9 mouse cellular contexts compared by ENCODE assay signal in genomic region chr2:166780980-166781578, GRCm38 (mm10). TPM values are rescaled to one million over a fixed set of nuclear protein-coding genes. Genes with fewer than 3 reads are reported as not detected.
DNase-seq lines count a peak whose midpoint lies in the region; ATAC-seq and TF ChIP-seq lines count a peak whose summit lies in the region.
"Had no signal": no experiment of that assay in that cellular context is flagged by ENCODE, and none has a peak within 500 bp of the region (broad histone marks: within the 10 kb centered on the region; RNA-seq: fewer than 3 reads in every experiment).

No protein-coding gene starts in this region.

- ATAC-seq in forebrain, postnatal 0 days = peak; percentile 49
- ATAC-seq in hindbrain, postnatal 0 days = peak; percentile 19; the same call in 1 of the 2 replicates
- ATAC-seq in monocyte, adult 5-6 weeks (replicated peaks; ENCODE audit: insufficient number of reproducible peaks, low FRiP score, low TSS enrichment, poor library complexity, severe bottlenecking) = peak; percentile 74

- no peak overlapping the region for H3K4me2 ChIP-seq in forebrain, postnatal 0 days (ENCODE audit: low read depth)
- no peak overlapping the region for H3K4me2 ChIP-seq in hindbrain, postnatal 0 days (ENCODE audit: low read depth, low read length)
- H3K4me2 ChIP-seq: neural tube, embryonic 12.5 days had no signal

- no peaks in the 10 kb centered on the region for H3K36me3 ChIP-seq in forebrain, postnatal 0 days (ENCODE audit: insufficient read depth)
- H3K36me3 ChIP-seq in hindbrain, postnatal 0 days (ENCODE audit: insufficient read depth, low read length) = no peaks in the 10 kb centered on the region
- H3K36me3 ChIP-seq in splenic B cell, adult 2 months (ENCODE audit: control insufficient read depth, insufficient read depth, low read length, poor library complexity, severe bottlenecking) = no peaks in the 10 kb centered on the region
- H3K36me3 ChIP-seq: neural tube, embryonic 12.5 days had no signal

- no peak overlapping the region for H3K9ac ChIP-seq in forebrain, postnatal 0 days
- no peak overlapping the region for H3K9ac ChIP-seq in hindbrain, postnatal 0 days (replicated peaks; ENCODE audit: low read length)
- H3K9ac ChIP-seq: neural tube, embryonic 12.5 days had no signal

- WGBS in forebrain, postnatal 0 days = 11% methylated on average over 9 of the region's 9 CpGs
- 11% methylated on average over 9 of the region's 9 CpGs for WGBS in hindbrain, postnatal 0 days

- H3K4me1 ChIP-seq in forebrain, postnatal 0 days (ENCODE audit: insufficient read depth) = no peaks in the 10 kb centered on the region
- no peaks in the 10 kb centered on the region for H3K4me1 ChIP-seq in hindbrain, postnatal 0 days (ENCODE audit: insufficient read depth, low read length)

- TF ChIP-seq CTCF in forebrain, postnatal 0 days (IDR thresholded peaks at IDR 0.05; ENCODE audit: low read depth) = peak; percentile 99
- peak; percentile 98 for TF ChIP-seq CTCF in hindbrain, postnatal 0 days (IDR thresholded peaks at IDR 0.05; ENCODE audit: low read depth)

- no peak overlapping the region for H3K4me3 ChIP-seq in forebrain, postnatal 0 days (ENCODE audit: low read depth, low read length)
- H3K4me3 ChIP-seq in hindbrain, postnatal 0 days (ENCODE audit: low read length) = no peak overlapping the region
- H3K4me3 ChIP-seq: neural tube, embryonic 12.5 days had no signal

- peak; percentile 82 for DNase-seq in layer of hippocampus, adult 11-12 months (ENCODE audit: low spot score)
- DNase-seq in layer of hippocampus, adult 9-11 months = no peak
- peak; percentile 69 to 83 for DNase-seq in cerebellum, adult 18-20 months
- DNase-seq in forebrain, postnatal 0 days = peak; percentile 85
- DNase-seq in hindbrain, postnatal 0 days (ENCODE audit: low spot score) = peak; percentile 82
- peak; percentile 80 to 82 for DNase-seq in left cerebral cortex, postnatal 25 days (ENCODE audit: low spot score in 2 of 2)
- DNase-seq in splenic B cell, adult 2 months (ENCODE audit: low read depth, low spot score) = peak; percentile 86

- intact Hi-C loops in left cerebral cortex, postnatal 25 days (cut with DNase I) = loop anchor here (1.0 to 10.0 kb wide), 4 partner anchors 54 to 696 kb away; partner anchors contain the start of gene Prex1

- no peaks in the 10 kb centered on the region for H3K9me3 ChIP-seq in forebrain, postnatal 0 days (ENCODE audit: low read length)
- no peaks in the 10 kb centered on the region for H3K9me3 ChIP-seq in hindbrain, postnatal 0 days (ENCODE audit: low read length)
- H3K9me3 ChIP-seq: neural tube, embryonic 12.5 days had no signal

- H3K27me3 ChIP-seq in forebrain, postnatal 0 days (ENCODE audit: insufficient read depth, low read length) = no peaks in the 10 kb centered on the region
- no peaks in the 10 kb centered on the region for H3K27me3 ChIP-seq in hindbrain, postnatal 0 days (ENCODE audit: insufficient read depth, low read length)
- H3K27me3 ChIP-seq in splenic B cell, adult 2 months (ENCODE audit: control insufficient read depth, insufficient read depth, low read length, poor library complexity, severe bottlenecking) = no peaks in the 10 kb centered on the region
- H3K27me3 ChIP-seq: neural tube, embryonic 12.5 days had no signal

- no peak overlapping the region for H3K27ac ChIP-seq in forebrain, postnatal 0 days (ENCODE audit: low read depth, low read length)
- H3K27ac ChIP-seq in hindbrain, postnatal 0 days = no peak overlapping the region
- H3K27ac ChIP-seq: neural tube, embryonic 12.5 days had no signal

RNA-seq across cellular contexts. Expression of gene Trp53rkb, which starts 11.3 kb away (rescaled TPM):
- total RNA-seq in forebrain, postnatal 0 days (2014; rRNA removed) = 13.2 and 15.2 TPM in 2 replicates
- 7.8 and 8.2 TPM in 2 replicates for polyA plus RNA-seq in forebrain, postnatal 0 days (2015; fragmentation: Nextera tagmentation; extraction: Ambion mirVana)
- total RNA-seq in hindbrain, postnatal 0 days (2014; rRNA removed) = 6.4 and 11.3 TPM in 2 replicates
- polyA plus RNA-seq in hindbrain, postnatal 0 days (2015; fragmentation: Nextera tagmentation; extraction: Ambion mirVana) = 7.2 and 9.5 TPM in 2 replicates
- total RNA-seq in left cerebral cortex, postnatal 25 days (2021) = 1 to 10 TPM; 7.2 to 7.7 TPM
- total RNA-seq in monocyte, adult 5-6 weeks (2017) = 1.6 to 13.4 TPM (median 3.3 TPM) in 3 replicates

RNA-seq across cellular contexts. Expression of gene Arfgef2, which starts 24.3 kb away (rescaled TPM):
- total RNA-seq in forebrain, postnatal 0 days (2014; rRNA removed) = 18.9 and 29.5 TPM in 2 replicates
- polyA plus RNA-seq in forebrain, postnatal 0 days (2015; fragmentation: Nextera tagmentation; extraction: Ambion mirVana) = 1.9 and 3.0 TPM in 2 replicates
- 23.4 and 26.3 TPM in 2 replicates for total RNA-seq in hindbrain, postnatal 0 days (2014; rRNA removed)
- polyA plus RNA-seq in hindbrain, postnatal 0 days (2015; fragmentation: Nextera tagmentation; extraction: Ambion mirVana) = 3.5 and 4.6 TPM in 2 replicates
- total RNA-seq in left cerebral cortex, postnatal 25 days (2021) = 10 to 100 TPM; 52.7 to 54.6 TPM
- 17.1 to 25.1 TPM (median 24.6 TPM) in 3 replicates for total RNA-seq in monocyte, adult 5-6 weeks (2017)

Comparison
In these comparisons a context has a peak if more than half of its experiments do, and no peak if none do; other contexts are left out.
1. ATAC-seq: peak in every context shown above with its lines; median percentile 74 in monocyte, adult 5-6 weeks; 49 in forebrain, postnatal 0 days; 19 in hindbrain, postnatal 0 days.